Mouse (Mus musculus) c-Kit-positive CD71-positive TER-119-positive erythroid progenitor cells, embryonic 14.5 days (primary cell): ENCODE measurements at regions not wholly inside any gene's neighbourhood (a gene's known extent, or its start where the extent isn't known, plus 50 kb on each side); places are given as distances from the start of the nearest gene placed in this dataset.

Experiments used
- DNase-seq: peaks from one replicate; pipeline ENCODE4 v3.0.0-alpha.2; 2013; ENCODE audit warnings: low spot score

DNA sequence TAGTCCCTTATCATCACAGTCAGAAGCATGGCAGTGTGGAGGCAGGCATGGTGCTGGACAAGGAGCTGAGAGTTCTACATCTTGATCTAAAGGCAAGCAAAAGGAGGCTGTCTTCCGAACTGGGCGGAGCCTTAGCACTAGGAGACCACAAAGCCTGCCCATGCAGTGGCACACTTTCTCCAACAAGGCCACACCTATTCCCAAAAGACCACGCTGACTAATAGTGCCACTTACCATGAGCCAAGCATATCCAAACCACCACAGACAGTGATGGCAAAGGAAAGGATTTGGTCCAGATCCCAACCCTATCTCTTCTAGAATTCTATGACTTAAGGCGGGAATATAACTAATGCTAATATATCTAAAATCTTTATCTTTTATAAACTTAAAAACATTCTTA is 169.4 kb upstream of the Prok2 start:
- DNase-seq, result no peak

GRCm38 (mm10) chr6:99893936-99894335 is 167.7 kb upstream of the Prok2 start:
- no peak for DNase-seq

DNA sequence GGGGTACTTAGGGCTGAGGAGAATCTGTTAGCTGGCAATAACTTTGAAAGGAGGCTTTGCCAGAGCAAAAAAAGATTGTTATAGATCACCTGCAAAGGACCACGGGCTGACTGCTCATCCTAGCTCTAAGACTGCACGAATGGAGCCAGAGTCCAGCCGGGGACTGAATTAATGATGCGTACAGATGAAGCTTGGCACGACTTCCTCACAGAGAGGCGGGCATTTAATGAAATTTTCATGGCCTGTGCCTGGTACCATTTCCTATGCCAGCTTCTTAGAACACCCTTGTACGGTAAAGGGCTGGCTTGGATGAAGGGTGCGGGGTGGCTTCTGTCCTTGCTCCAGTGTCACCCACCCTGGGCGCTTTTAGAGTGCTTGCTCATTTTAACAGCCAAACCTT is 166.0 kb upstream of the Prok2 start:
- no peak for DNase-seq

DNA sequence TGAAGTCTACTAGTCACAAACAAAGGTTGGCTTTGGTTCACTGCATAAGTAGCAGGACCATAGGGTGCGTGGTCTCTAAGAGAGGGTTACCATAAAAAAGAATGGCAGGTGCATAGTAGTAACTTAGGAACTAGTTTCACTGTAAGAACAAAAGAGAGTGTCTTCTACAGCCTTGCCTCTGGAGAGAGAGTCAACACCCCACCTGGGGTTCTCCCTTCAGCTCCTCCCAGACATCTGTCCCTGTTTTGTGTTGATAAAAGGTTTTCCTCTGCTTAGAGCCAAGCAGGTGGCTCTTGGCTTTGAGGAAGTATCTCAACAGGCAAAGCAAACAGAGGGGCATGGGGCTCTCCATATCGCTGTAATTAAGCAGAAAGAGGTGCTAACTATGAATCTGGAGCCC is 165.6 kb upstream of the Prok2 start:
- no peak for DNase-seq

DNA sequence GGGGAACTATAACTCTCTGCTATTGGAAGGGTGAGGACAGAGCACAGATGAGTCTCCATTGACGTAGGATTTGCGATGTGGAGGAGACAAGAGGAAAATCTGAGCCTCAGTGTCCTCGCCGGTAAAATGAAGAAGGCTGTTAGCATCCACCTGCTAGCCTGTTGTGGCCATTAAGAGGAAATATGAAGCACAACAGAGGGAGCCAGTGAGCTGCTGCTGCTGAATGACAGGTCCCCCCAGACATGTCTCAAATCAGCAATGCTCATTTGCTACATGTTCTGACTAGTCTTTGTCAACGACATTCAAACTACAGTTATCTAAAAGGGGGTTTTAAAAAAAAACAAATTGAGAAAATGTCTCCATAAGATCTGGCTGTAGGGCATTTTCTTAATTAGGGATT is 164.6 kb upstream of the Prok2 start:
- DNase-seq, result no peak

- no peak for DNase-seq
These were observed 162.9 kb upstream of the Prok2 start for GRCm38 (mm10) chr6:99889055-99889454.

- DNase-seq, result no peak
These were observed 161.7 kb upstream of the Prok2 start for GRCm38 (mm10) chr6:99887904-99888303.

- DNase-seq, result no peak
These were observed 158.6 kb upstream of the Prok2 start for GRCm38 (mm10) chr6:99884755-99885154.

GRCm38 (mm10) chr6:99884054-99884453 is 157.9 kb upstream of the Prok2 start:
- DNase-seq, result no peak

DNA sequence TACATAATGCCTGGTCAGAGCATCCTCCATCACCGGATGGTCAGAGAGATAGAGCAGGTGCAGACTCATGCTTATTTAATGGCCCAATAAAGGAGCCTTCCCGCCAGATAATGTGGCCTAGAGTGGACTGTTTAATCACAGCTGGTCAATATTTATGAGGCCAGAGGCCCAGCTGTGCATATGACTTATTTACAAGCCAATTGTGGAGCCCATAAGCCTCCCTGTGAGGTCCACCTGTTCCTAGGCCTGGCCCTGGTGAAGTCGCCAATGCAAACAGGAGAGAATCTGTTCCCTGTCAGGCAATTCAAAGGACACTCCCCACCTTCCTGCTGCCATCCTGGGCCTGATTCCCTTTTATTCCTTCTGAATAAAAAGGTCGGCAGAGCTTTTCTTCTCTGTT is 155.4 kb upstream of the Prok2 start:
- no peak for DNase-seq

GRCm38 (mm10) chr6:99874852-99875251 is 148.7 kb upstream of the Prok2 start:
- DNase-seq, result no peak

DNA sequence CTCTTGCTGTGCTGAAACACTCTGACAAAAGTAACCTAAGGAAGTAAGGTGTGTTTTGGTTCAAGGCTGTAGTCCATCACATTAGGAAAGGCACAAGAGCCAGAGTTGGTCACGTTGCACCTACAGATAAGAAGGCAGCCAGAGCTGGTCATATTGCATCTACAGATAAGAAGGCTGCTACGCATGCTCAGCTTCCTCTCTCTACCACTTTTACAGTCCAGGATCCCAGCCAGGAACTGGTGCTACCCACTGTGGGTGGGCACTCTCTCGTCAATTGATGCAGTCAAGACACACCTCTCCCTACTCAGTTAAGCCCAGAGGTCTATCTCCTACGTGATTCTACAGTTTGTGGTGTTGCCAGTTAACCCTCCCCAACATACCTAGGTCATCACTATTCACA is 147.8 kb upstream of the Prok2 start:
- DNase-seq, result no peak

DNA sequence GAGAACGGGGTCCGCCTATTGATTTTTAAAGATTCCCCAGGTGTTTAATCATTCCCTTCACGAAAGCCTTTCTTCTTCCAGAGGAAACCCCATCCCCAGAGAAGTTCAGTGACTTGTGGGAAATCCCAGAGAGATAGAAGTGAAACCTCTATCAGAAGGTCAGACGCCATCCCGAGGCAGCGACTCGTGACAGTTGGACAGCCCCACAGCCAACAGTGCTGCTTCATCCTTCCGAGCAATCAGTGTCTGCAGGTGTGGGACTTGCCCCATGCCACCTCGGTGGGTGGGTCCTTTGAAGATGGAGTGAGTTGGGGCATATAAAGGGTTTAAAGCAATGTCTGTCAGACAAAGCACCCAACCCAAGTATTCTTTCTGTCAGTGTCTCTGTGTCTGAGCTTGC is 139.9 kb upstream of the Prok2 start:
- DNase-seq, result no peak

- no peak for DNase-seq
These were observed 138.8 kb upstream of the Prok2 start for GRCm38 (mm10) chr6:99864949-99865348.

DNA sequence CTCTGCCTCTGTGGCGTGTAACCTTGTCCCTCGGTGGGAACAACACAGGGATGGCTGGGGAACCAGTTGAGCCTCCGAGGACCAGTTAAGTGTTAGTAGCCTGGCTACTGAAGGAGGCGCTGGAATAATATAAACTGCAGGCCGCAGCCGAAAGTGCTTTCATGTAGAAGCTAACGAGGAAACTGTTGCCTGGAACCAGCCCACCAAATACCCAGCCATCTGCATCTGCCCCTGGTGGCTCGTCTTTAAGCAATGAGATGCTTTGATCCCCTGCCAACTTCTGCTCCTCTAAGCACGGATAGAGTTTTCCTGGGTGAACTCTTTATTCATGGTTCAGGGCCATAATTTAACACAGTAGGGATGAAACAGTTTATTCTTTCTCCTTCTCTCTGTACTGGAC is 137.2 kb upstream of the Prok2 start:
- DNase-seq, result no peak

- DNase-seq, result no peak
These were observed 131.2 kb upstream of the Prok2 start for GRCm38 (mm10) chr6:99857411-99857810.

DNA sequence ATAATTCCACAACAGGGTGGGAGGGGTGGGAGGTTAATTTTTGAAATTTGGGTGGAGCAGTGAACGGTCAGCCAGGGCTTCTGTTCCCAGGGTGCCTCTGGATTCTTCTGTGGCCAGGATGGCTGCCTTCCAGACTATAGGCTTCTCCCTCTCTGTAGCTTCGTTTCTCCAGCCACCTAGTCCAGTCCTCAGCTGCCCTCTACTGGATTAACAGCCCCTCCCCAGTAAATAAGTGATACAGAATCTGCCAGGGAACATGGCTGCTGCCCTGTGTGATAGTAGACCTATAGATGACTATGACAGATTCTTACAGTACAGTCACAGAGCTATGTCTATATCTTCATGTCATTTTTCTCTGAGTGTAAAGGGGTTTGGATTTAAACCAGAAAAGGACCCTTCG is 127.5 kb upstream of the Prok2 start:
- no peak for DNase-seq

- no peak for DNase-seq
These were observed 124.5 kb upstream of the Prok2 start for GRCm38 (mm10) chr6:99850706-99851105.

DNA sequence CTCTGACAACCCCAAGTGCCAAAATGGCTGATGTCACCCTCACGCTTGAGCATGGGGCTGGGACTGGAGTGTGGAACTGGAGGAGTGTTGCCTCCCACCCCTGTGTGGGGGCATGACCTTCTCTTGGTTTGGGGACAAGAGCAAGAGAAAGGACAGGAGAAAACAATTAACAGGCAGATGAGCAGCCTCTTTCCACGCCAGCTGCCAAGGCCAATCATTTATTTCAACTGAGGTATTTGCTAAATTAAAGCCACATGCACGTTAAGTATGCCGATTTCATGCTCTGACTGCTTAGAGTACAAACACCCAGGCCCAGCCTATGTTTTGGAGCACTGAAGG is 119.3 kb upstream of the Prok2 start:
- DNase-seq, result no peak

DNA sequence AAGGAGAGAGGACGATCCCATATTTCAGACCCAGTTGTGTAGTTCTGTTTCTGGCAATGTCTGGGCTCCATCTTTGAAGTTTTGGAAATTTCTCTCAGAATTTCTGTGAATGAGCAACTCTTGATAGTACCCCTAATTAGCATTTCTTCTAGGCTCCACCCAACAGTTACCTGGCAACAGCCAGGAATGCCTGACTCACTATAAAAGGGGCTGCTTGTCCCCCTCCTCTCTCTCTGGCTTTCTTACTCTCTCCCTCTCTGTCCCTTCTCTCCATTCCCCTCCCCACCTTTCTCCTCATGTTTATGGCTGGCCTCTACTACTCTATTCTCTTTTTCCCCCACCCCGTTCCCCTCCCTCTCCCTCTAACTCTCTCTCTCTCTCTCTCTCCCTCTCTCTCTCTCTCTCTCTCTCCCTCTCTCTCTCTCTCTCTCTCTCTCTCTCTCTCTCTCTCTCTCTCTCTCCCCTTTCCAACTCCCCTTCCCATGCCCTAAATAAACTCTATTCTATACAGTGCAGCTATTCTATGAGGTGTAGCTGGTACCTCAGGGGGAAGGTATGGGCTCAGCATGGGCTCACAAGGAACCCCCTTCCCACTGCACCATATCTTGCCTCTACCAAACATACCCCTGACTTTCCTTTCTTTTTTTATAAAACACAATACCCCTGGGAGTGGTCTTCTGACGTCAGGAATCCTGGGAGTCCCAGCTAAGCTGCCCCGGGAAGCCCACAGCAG is 118.7 kb upstream of the Prok2 start:
- DNase-seq, result no peak

GRCm38 (mm10) chr6:99843507-99843906 is 117.3 kb upstream of the Prok2 start:
- no peak for DNase-seq

GRCm38 (mm10) chr6:99842723-99843122 is 116.5 kb upstream of the Prok2 start:
- DNase-seq, result no peak

GRCm38 (mm10) chr6:99840823-99841222 is 114.6 kb upstream of the Prok2 start:
- no peak for DNase-seq

- no peak for DNase-seq
These were observed 107.1 kb upstream of the Prok2 start for GRCm38 (mm10) chr6:99833323-99833722.

- no peak for DNase-seq
These were observed 101.4 kb upstream of the Prok2 start for GRCm38 (mm10) chr6:99827625-99828024.
